Mouse (Mus musculus): ENCODE results near the gene Ghrl. TPM values are rescaled to one million over a fixed set of nuclear protein-coding genes. Genes with fewer than 3 reads are reported as not detected.

Ghrl gene
- total RNA-seq (2014; rRNA removed) (not detected in 2 replicates), polyA plus RNA-seq (2015; fragmentation: Nextera tagmentation; extraction: Ambion mirVana) (0.61 TPM in 1 of 2 replicates, not detected in the other)

DNA sequence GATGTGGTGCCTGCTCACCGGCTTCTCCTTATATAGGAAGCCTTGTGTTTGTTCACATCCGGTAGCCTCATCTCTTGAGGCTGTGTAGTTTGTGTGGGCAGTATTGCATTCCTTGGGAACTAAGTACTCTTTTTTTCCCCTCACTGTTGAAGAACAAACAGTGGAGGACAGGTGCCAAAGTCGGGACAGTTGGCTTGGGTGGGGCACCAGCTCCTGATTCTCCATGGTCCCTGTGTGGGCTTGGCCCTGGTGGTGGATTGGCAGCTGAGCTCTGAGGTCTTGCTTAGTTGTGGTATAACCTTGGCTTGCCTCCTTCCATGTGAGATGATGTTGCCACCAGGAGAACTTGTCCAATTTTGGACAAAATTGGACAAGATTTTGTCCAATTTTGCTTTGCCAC is at the start of gene Ghrl:
Gene Ghrl (minus strand): TSS at position 3 of the 400 bp plus-strand sequence.
- Histone ChIP-seq H3K4me3 (ENCODE audit: low read depth, low read length) (no peak within 1 kb of the TSS), H3K4me2 (ENCODE audit: low read depth) (no peak within 1 kb of the TSS), H3K4me1 (ENCODE audit: insufficient read depth) (no peaks in the 10 kb centered on the region), H3K9me3 (ENCODE audit: low read length) (no peaks in the 10 kb centered on the region), H3K27me3 (ENCODE audit: insufficient read depth, low read length) (no peaks in the 10 kb centered on the region), H3K27ac (ENCODE audit: low read depth, low read length) (no peak within 1 kb of the TSS), H3K9ac (no peak within 1 kb of the TSS), H3K36me3 (ENCODE audit: insufficient read depth) (peaks cover 68% of the 10 kb centered on the region)
- no peak for TF ChIP-seq CTCF (IDR thresholded peaks at IDR 0.05; ENCODE audit: low read depth)
- DNase-seq: no peak
- WGBS: 91% methylated on average over 3 of the region's 3 CpGs
- ATAC-seq: no peak

DNA sequence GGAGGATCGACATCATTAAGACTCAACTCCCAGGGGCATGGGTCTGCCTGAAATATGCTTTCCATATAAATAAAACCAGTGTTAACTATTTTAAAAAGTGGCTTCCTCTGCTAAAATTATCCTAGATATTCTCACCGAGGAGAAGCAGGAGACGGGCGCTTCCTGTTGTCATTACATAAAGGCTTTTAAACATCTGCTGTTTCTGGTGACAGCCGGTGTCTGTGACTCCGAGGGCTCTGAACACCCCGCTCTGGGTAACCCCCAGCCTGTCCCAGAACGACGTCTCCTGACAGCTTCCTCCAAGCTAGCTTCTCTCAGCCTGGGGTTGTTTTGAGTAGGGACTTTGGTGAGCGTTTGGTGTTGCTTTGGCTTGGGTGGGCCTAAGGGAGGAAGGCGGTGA is 49.1 kb upstream of the Ghrl start:
- H3K4me3 ChIP-seq (ENCODE audit: low read depth, low read length): no peak overlapping the region
- H3K9me3 ChIP-seq (ENCODE audit: low read length): no peaks in the 10 kb centered on the region
- WGBS: 70% methylated on average over 11 of the region's 11 CpGs
- no peak overlapping the region for H3K4me2 ChIP-seq (ENCODE audit: low read depth)
- DNase-seq: no peak
- no peaks in the 10 kb centered on the region for H3K27me3 ChIP-seq (ENCODE audit: insufficient read depth, low read length)
- ATAC-seq: no peak
- no peak overlapping the region for H3K9ac ChIP-seq
- H3K27ac ChIP-seq (ENCODE audit: low read depth, low read length): no peak overlapping the region
- H3K36me3 ChIP-seq (ENCODE audit: insufficient read depth): peaks cover 79% of the 10 kb centered on the region
- no peaks in the 10 kb centered on the region for H3K4me1 ChIP-seq (ENCODE audit: insufficient read depth)
- TF ChIP-seq CTCF (IDR thresholded peaks at IDR 0.05; ENCODE audit: low read depth): no peak

DNA sequence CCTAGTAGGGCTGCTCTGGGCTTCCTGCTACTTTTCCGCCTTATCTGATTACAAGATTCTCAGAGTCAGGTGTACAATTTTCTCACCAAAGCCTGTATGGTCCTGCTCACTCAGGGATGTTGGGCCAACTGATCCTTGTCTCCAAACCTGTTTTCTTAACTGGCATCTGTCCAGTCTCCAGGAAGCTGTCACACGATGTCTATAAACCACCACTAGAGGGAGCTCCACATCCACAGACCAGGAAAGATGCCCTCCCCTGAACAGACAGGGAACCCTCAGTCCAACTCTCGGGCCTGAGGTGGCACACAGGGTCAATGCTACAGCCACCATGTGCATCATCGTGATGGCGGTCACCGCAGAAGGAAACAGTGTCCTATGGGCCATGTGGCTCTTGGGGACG is 42.0 kb upstream of the Ghrl start:
- TF ChIP-seq CTCF (IDR thresholded peaks at IDR 0.05; ENCODE audit: low read depth): peak; percentile 98
- Histone ChIP-seq H3K9ac (no peak overlapping the region), H3K27me3 (ENCODE audit: insufficient read depth, low read length) (no peaks in the 10 kb centered on the region), H3K9me3 (ENCODE audit: low read length) (no peaks in the 10 kb centered on the region), H3K4me1 (ENCODE audit: insufficient read depth) (no peaks in the 10 kb centered on the region), H3K4me3 (ENCODE audit: low read depth, low read length) (no peak overlapping the region), H3K27ac (ENCODE audit: low read depth, low read length) (no peak overlapping the region), H3K4me2 (ENCODE audit: low read depth) (no peak overlapping the region), H3K36me3 (ENCODE audit: insufficient read depth) (peaks cover 86% of the 10 kb centered on the region)
- ATAC-seq: peak; percentile 68
- 23% methylated on average over 7 of the region's 7 CpGs for WGBS
- DNase-seq: peak; percentile 87

DNA sequence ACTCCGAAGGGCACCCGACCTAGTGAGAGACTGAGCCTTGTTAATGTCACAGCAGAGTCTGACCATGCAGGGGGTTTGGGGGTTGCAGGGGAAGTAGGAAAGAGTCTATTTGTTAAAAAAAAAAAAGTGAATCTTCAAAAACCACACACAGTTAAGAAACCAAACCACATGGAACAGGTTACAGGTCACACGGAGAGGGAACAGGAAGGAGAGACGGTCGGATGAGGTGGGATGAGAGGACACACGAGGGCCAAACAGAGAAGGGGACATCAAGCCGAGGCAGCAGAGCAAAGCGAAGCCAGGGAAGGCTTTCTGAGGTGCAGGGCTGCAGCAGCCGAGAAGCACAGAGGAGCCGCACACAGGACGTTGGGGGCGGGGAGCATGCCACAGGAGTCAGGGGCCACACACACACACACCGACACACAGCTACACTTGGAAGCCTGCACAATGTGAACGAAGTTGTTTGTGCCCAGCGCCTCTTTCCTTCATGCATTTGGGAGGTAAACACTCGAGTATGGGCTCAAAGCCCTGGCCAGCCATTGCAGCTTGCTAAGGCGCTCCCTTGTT is 29.5 kb upstream of the Ghrl start:
- Histone ChIP-seq H3K9me3 (ENCODE audit: low read length) (no peaks in the 10 kb centered on the region), H3K4me1 (ENCODE audit: insufficient read depth) (no peaks in the 10 kb centered on the region), H3K36me3 (ENCODE audit: insufficient read depth) (peaks cover 49% of the 10 kb centered on the region), H3K4me2 (ENCODE audit: low read depth) (no peak overlapping the region), H3K27ac (ENCODE audit: low read depth, low read length) (no peak overlapping the region), H3K27me3 (ENCODE audit: insufficient read depth, low read length) (no peaks in the 10 kb centered on the region), H3K9ac (no peak overlapping the region), H3K4me3 (ENCODE audit: low read depth, low read length) (no peak overlapping the region)
- DNase-seq (no peak), ATAC-seq (no peak)
- 67% methylated on average over 17 of the region's 17 CpGs for WGBS
- TF ChIP-seq CTCF (IDR thresholded peaks at IDR 0.05; ENCODE audit: low read depth): no peak

DNA sequence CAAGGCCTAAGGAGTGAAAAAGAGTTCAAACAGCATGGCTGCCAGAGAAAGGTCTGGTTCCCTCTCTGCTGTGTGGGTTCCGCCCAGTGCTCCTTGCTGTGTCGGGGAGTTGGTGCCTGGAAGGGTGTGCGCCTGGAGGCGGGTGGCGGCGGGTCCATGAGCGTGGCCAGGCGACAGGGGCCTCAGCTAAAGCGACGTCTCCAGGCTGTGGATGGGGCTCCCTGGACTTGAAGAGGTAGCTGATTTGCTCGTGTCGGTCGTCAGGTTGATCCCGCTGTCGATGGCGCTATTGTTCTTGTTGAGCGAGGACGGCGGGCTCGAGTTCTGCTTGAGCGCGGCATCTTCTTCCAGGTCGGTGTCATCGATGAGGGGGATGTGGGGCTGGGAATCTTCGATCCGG is 28.7 kb upstream of the Ghrl start:
- WGBS: 39% methylated on average over 26 of the region's 26 CpGs
- Histone ChIP-seq H3K4me3 (ENCODE audit: low read depth, low read length) (no peak overlapping the region), H3K4me1 (ENCODE audit: insufficient read depth) (no peaks in the 10 kb centered on the region), H3K27ac (ENCODE audit: low read depth, low read length) (no peak overlapping the region), H3K36me3 (ENCODE audit: insufficient read depth) (peaks cover 43% of the 10 kb centered on the region), H3K9me3 (ENCODE audit: low read length) (no peaks in the 10 kb centered on the region), H3K9ac (no peak overlapping the region), H3K4me2 (ENCODE audit: low read depth) (no peak overlapping the region), H3K27me3 (ENCODE audit: insufficient read depth, low read length) (no peaks in the 10 kb centered on the region)
- DNase-seq (no peak), ATAC-seq (no peak)
- TF ChIP-seq CTCF (IDR thresholded peaks at IDR 0.05; ENCODE audit: low read depth): no peak

DNA sequence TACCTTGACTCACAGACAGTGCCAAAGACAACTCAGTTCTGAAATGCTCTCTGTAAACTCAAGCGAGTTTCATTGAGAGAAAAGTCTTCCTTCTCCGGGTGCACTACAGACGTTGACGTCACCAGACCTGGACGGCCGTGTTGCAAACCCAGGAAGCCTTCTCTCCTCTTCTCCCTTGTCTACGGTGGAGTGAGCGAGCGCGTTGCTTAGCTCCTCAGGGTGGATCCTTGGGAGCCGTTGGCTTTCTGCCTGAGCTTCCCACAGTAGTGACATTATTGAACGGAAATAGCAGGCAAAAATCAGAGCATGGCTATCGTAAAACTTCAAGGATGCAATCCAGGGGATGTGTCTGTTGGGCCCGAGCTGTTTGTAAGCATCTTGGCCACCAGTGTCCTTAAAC is 27.6 kb upstream of the Ghrl start:
- no peak for ATAC-seq
- Histone ChIP-seq H3K9ac (no peak overlapping the region), H3K27ac (ENCODE audit: low read depth, low read length) (no peak overlapping the region), H3K9me3 (ENCODE audit: low read length) (no peaks in the 10 kb centered on the region), H3K4me3 (ENCODE audit: low read depth, low read length) (no peak overlapping the region), H3K27me3 (ENCODE audit: insufficient read depth, low read length) (no peaks in the 10 kb centered on the region), H3K4me2 (ENCODE audit: low read depth) (no peak overlapping the region), H3K36me3 (ENCODE audit: insufficient read depth) (peaks cover 34% of the 10 kb centered on the region), H3K4me1 (ENCODE audit: insufficient read depth) (no peaks in the 10 kb centered on the region)
- DNase-seq: no peak
- 85% methylated on average over 14 of the region's 14 CpGs for WGBS
- no peak for TF ChIP-seq CTCF (IDR thresholded peaks at IDR 0.05; ENCODE audit: low read depth)

DNA sequence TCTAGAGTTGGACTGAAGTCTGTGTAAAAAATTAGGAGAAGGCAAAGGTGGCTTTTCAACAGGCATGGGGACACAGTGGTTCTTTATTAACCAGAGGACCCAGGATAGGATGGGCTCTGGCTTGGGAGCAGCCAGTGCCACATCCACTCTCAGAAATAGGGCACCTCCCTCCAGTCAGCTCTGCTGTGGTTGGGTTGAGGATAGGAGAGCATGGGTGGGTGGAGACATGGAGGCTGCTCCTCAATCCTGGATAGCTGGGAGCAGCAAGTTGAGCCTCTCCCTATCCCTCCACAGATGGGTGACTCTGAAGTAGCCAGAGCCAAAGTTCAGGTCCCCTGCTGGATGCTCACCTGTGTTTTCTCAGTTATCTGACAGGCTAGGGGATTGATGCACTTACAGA is 25.4 kb upstream of the Ghrl start:
- ATAC-seq: no peak
- Histone ChIP-seq H3K36me3 (ENCODE audit: insufficient read depth) (peaks cover 16% of the 10 kb centered on the region), H3K4me1 (ENCODE audit: insufficient read depth) (0 out of 2 replicates have a peak, but pooled peaks cover 5% of the 10 kb centered on the region), H3K27me3 (ENCODE audit: insufficient read depth, low read length) (no peaks in the 10 kb centered on the region), H3K4me3 (ENCODE audit: low read depth, low read length) (no peak overlapping the region), H3K9ac (no peak overlapping the region), H3K4me2 (ENCODE audit: low read depth) (no peak overlapping the region), H3K27ac (ENCODE audit: low read depth, low read length) (no peak overlapping the region), H3K9me3 (ENCODE audit: low read length) (no peaks in the 10 kb centered on the region)
- TF ChIP-seq CTCF (IDR thresholded peaks at IDR 0.05; ENCODE audit: low read depth): no peak
- DNase-seq: no peak
